Mouse (Mus musculus): ENCODE measurements around the gene 5730596B20Rik.
A peak's percentile ranks its signal among the peaks of the same experiment; 100 is the strongest.

Gene 5730596B20Rik

DNA sequence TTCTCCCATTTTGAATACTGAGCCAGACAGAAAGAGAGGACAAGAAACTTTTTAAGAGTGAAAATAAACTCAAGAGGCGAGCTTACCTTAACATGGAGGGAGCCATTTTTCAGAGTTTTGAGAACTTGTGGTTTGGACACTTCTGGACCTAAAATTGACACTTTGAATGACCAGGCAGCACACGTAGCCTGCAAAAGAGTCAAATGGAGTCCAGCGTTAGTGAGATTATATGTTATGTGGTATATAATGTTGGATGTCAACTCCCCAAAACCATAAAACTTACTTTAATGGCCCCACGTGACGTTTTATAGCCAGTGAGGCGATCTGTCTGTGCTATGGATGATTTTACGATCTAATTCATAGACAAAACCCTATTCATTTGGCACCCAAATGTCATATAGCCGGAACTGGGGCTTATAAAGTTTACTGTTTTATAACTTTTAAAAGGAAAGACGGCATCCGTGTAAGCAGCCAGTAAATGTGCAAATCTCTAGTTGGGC lies 23.5 kb downstream of the 5730596B20Rik start:
- DNase-seq = no peak

DNA sequence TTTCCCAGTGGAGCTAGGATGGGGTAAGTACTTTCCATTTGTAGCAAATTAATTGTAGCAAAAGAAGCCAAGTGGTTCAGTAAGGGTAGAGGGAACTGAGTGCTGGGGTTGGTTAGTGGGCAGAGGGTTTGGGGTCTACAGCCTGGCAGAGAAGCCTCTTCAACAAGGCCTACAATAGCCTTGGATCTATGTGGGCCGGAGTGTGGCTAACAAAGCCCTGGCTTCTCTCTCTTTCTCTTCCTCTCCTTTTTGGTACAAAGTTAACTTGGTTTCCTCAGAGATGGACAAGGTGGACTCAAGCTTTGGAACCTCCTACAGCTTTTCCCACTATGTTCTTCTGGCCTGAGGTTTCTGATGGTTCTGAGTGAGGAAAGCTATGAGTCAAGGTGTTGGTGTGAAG lies 24.0 kb downstream of the 5730596B20Rik start:
- no peak for DNase-seq

DNA sequence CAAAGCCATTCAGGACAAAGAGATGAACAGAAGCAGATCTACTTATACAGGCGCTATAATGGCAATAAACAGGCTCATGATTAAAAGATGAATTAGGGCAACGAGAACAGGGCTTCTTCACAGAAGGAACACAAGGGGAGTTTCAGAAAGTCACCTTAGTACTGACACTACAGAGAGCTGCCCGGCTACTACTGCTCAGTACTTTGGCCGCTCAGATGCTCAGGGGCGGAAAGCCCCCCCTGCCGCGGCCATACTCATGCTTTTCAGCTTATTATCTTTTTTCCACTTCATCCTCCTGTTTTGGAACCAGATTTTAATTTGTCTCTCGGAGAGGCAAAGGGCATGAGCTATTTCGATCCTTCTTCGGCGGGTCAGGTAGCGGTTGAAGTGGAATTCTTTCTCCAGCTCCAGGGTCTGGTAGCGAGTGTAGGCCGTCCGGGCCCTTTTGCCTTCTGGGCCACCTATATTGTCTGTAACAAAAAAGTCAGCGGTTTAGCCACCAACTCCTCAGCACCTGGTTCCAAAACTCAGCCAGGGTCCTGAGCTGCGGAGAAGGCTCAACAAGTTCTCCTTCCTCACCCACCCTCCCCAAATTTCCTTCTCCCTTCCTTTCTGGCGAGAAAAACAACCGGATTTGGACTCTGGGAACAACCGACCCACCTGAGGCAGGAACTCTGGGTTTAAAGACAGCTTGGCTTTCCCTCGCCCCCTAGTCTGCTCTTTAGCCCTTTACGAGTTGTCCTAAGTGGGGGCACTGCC lies 25.2 kb downstream of the 5730596B20Rik start:
- DNase-seq = no peak

DNA sequence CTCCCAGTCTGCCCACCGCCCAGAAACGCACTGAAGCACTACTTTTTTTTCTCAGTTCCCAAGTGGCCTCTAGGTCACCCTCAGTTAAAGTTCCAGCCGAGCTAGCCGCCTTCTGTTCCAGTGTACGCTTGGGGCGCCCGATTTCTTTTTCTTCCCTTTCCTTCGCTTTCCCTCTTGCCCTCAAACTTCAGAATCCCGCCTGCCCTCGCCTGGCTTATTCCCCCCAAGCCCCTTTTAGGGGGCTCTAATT lies 25.7 kb downstream of the 5730596B20Rik start:
- no peak for DNase-seq

DNA sequence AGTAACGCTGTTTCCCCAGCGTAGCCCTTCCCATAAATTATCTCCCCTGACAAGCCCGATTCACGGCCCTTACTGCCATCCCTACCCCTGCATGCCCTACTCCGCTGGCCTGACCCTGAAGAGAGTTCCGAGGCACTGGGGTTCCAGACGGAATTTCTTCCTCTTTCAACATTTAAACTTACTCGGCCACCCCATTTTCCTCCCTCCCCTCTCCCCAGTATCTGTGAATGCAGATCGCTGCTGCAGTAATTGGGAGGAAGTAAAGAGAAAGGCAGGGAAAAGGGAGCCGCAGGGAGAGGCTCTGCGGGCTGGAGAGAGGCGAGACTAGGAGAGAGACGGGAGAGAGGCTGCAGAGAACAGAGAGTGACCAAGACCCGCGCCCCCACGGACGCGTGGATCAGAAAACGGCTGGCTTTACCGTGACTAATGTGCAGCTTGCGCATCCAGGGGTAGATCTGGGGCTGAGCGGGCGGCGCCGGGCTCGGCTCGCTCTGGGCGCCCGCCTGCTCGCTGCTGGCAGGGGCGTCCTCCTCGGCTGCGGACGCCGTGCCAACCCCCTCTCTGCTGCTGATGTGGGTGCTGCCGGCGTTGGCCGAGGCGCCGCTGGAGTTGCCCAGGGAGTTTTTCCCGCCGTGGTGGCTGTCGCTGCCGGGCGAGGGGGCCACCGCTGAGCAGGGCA lies 26.2 kb downstream of the 5730596B20Rik start:
- DNase-seq = no peak

DNA sequence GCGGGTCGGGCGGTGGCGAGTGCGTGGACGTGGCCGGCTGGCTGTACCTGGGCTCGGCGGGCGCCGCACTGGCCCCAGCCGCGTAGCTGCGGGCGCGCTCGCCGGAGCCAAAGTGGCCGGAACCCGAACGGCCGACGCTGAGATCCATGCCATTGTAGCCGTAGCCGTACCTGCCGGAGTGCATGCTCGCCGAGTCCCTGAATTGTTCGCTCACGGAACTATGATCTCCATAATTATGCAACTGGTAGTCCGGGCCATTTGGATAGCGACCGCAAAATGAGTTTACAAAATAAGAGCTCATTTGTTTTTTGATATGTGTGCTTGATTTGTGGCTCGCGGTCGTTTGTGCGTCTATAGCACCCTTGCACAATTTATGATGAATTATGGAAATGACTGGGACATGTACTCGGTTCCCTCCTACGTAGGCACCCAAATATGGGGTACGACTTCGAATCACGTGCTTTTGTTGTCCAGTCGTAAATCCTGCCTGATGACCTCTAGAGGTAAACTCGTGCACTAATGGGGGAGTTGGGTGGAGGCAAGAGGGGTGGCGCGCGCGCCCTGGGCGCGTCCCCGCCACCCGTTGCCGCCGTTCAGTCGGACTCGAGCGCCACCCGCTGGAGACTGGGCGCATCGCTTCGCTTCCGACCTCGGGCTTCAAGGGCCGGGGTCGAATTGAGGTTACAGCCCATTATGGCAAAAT lies 26.9 kb downstream of the 5730596B20Rik start, which contains the start of gene Hoxa5:
Gene Hoxa5 (minus strand): TSS at position 538 of the 703 bp plus-strand sequence.
- no peak for DNase-seq

DNA sequence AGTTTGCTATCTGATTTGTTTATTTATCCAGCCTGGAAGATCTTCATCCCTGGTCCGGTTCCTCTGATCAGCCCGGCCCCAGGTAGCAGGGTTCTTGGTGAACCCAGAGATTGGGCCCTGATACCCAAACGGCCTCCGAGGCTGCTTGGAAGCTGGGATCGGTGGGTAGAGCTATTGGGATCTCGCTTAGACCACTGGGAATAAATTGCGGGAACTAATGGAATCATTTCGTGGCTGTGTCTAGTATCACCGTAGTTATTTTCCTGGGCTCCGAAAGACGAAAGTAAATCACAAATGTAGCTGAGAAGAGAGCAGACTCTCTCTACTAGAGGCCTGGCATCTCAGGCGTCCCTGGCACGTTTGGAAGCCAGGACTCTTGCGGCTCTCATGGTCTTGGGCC lies 27.9 kb downstream of the 5730596B20Rik start:
- DNase-seq = no peak

DNA sequence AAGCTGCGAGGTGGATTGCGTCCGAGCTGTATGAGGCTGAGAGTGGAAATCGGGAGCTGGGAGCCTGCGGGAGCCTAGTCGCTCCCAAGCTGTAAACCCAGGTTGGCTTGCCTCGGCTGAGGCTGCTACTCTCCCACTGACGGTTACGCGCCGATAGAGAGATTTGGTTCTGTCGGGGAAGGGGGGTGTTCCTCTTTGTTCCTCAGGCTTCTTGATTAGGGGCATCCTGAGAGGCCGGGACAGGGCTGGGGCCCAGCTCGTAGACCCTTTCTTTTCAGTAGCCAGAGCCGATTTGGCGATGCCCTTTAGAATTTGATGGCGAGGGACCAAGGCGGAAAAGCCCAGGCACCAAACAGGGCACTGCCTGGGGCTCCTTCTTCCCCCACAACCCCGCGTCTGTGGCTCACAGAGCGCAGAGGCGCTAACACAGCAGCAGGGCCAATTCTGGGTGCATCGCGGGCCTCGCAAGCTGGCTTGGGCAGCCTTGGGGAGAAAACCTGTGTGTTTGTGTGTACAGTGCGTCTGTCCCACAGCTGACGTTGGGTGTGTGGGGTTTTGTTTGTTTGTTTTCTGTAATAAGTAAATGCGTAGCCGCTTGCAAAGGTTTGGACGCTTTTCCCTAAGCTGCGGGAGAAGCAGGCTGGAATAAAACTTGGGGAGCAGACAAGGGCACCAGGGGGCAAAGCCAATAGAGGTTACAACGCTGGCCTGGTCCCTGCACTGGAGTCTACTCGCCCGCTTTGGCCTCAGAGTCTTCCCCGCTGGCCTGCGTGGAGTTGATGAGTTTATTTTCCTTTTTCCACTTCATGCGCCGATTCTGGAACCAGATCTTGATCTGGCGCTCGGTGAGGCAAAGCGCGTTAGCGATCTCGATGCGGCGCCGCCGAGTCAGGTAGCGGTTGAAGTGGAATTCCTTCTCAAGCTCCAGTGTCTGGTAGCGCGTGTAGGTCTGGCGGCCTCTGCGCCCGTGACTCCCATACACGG lies 28.6 kb downstream of the 5730596B20Rik start:
- no peak for DNase-seq

DNA sequence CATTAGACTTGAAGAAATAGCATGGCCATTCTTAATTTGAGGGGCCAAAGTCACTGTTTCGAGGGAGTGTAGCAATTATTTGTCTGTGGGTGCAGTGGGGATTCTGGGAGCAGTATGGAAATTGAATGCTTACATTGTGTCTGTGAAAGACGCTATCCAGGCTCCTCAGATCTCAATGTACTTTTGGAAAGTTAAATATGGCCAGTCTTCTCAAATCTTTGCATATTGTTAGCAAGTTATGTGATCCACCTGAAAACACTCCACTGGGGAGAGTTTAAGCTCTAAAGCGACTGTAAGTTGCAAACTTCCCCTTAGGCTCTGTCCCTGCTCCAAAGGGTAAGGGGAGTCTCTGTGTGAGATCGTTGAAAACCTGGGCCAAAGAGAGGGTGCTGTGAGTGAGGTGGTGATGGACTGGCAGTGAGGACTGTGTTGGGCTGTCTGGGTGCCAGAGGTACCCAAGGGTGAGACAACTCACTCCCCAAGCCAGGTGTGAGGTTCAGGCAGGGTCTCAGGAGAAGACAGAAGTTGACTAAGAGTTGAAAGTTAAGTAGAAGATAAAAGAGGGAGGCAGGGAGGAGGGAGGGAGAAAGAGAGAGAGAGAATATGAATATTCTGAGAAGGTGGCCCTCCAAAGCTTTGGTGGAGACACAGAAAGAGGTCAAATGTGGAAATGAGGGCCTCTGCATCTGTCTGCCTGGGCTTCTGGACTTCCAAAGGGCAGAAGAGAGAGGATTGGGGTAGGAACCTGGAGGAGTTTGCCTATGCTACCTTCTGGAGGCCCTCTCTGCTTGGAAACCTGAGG lies 29.8 kb downstream of the 5730596B20Rik start:
- DNase-seq = no peak

DNA sequence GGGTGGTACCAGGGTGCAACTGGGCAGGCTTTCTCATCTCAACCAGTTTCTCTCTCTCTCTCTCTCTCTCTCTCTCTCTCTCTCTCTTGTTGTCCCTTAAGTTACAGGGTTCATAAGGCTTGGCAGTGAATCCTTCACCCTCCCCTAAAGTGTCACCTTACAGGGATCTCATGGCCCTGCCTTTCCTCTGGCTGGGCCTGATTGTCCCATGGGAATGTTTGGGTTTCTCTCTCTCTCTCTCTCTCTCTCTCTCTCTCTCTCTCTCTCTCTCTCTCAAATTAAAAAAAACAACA lies 30.3 kb downstream of the 5730596B20Rik start:
- DNase-seq = no peak

DNA sequence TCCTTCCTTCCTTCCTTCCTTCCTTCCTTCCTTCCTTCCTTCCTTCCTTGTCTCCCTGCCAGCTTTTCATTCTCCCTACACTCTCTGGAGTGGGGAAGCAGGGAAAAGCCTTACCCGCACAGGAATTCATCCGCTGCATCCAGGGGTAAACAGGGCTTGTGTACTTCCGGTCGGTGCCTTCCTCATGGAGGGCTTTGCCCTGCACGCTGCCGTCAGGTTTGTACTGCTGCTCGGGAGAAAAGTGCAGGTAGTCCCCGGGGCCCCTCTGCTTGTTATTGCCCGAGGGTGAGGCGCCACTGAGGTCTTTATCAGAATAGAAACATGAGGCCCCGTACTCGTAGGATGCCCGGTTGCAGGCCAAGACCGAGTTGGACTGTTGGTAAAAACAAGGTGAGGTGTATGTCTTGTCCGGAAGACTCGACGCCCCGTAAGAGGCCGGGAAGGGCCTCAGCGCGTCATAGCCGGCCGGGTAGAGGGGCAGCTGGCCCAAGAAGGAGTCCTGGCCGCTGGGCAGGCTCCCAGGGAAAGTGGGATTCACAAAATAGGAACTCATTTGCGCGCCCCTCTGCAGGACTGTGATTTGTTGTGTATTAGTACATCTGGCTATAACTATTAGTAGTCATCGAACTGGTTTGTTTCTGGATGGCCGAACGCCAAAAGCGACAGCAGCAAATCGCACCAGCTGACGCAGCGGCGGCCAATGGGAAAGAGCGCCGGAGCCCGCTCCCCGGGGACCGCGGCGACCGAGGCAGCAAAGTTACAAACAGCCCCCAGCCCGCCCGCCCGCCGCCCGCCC lies 31.0 kb downstream of the 5730596B20Rik start, which contains the start of gene Hoxa6:
Gene Hoxa6 (minus strand): TSS at position 651 of the 796 bp plus-strand sequence.
- no peak for DNase-seq

DNA sequence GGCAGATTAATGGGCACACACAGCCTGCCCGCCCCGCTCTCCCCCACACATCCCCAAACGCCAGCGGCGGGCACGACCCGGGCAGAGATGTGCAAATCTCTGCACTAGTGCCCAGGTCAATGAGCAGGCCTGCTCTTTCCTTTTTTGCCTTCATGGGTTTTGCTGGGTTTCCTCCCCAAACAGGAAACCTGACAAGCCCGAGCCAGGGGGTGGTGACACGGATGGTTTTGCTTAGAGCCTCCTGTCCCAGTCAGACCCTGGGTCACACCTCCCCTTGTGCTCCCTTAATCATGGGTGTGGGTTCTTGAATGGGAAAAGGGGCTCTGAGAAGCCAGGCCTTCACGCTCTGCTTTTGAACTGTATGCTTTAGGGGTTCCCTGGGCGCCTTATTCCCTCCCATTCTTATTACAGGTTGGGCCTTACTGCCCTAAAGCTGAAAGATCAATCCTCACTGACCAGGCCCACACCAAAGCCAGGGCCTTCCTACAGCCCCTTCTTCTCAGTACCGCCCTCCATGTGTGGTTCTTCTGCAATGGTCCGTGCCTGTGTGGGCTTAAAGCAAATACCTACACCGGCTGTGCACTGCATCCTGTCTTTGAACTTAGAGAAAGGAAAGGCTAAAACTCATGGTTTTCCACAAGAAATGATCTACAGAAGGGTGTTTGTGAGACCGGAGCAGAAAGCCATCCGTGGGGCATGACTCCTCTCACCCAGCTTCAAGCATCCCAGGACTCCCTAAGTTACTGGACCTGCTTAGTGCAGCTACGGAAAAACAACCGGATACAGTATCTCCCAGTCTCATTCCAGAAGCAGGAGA lies 31.8 kb downstream of the 5730596B20Rik start:
- no peak for DNase-seq

DNA sequence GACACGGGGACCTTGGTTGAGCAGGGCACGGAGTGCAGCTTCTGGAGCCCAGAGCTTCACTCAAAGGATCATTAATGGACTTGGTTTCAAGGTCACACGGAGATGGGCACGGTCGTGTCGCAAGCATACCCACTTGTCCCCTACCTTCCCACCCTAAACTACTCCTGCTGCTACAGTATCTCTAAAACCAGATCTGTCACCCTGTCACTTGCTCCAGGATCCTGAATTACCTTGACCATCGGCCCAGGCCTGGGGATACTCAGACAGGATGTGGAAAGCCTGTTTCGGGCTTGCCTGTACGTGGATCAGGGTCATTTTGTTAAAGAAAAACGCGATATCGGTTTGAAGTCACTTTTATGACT lies 32.4 kb downstream of the 5730596B20Rik start:
- no peak for DNase-seq

DNA sequence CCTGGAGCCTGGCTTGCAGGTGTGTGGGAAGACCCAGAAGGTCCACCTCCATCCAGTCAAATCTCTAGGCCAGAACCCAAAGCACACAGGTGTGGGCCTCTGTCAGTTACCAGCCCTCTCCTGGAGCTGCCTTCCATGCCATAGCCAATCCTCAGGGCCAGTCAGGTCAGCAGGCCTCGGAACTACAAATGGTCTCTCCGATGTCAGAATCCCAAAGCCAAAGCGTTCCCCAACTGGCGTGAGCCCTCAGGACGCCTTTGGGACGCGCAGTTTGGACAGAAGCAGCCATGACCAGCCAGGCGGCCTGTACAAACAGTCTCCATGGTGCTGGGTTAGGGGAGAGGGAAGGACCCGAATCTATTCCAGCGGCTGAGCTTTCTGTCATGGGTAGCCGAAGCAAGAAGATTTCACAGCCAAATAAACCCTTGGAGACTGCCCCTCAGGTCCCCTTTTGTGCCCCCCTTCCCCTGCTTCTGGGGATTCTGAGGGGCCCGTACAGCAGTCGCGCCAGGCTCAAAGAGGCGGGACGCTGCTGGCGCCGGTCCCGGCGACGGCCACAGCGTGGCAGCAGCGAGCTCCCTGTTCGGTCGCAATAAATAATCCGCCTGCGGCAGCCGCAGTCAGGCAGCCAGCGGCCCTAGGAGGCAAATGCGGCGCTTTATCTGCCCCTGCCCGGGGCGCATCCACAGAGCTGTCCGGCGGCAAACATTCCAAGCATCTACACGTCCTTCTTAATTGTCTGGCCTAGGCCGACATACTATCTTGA lies 34.1 kb downstream of the 5730596B20Rik start:
- DNase-seq = peak; percentile 58

DNA sequence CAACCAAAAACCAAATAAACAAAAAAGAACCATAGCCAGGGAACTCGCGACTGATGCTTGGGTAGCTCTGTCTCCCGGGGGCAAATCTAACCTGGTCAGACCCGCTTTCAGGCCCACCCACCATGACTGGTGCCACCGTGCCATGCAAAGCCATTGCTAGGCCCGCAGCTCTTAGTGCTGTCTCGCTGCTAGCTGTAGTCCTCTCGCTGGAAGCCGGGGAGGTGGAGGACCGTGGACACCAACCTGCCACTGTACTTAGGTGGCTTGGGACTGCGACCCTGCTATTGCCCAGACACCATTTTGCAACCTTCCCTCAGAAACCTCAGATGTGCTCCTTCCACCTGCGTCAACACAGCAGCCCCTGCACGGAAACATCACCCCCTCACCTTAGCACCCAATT lies 34.7 kb downstream of the 5730596B20Rik start:
- no peak for DNase-seq

DNA sequence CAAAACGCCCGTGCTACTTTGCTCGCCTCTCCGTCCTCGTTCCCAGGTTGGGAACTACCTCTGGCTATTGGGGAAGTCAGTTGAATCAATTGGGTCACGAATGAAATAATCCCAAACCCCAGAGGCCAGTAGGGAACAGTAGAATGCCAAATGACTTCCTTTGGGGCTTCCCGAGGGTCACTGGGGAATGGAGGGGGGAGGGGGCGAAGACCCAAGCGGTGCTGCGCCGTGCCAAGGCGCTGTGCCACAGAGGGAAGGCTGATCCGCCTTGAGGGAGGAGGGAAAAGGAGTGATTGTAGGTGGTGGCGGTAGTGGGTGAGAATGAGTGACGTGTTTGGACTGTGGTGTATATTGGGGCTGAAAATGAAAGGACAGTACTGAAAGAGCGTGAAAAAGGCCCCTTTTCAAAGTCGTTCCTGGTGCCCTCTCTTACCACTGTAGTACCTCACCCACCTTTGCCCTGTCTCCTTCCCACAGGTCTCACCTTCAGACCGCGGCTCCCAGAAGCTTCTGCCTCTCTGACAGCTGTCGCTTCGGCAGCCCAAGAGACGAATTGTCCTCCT lies 35.3 kb downstream of the 5730596B20Rik start:
- no peak for DNase-seq

DNA sequence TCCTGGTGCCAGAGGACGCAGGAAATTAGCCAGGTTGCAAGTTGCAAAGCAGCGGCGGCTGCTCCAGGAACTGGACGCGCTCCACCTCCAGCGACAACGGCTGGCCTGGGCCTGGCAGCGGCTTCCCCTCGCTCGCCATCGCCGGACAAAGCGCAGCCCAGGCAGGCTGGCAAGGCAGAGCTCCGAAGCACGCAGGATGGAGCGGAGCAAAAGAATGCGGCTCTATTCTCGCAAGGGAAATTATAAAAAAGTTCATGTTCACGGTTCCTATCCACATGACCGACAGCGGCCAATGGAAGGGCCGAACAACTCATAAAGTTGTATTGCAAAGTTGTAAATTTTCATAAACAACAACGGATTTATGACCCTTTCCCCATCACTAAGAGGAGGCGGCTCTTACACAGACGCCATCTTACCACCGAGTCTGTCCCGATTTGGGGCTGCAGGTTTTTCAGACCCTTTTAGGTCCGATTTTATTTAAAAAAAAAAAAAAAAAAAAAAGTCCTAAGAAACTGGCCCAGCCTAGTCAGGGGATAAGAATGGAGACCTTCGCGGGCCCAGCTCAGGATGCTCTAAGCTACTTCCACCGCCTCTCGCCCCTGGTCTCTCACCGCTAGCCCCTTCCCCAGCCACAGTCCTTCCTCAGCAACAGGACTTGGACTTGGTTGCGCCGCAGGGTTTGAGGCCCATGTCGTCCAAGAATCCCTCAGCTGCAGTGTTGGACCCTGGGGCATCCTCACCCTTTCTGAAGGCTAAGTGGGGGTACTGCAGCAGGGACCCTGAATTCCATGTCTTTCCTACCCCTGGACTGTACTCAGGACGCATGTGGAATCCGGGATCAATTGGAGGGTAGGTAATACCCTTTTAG lies 36.1 kb downstream of the 5730596B20Rik start, which contains the start of the genes Hoxa3 and Gm28308:
Gene Hoxa3 (minus strand): TSS at position 218 of the 868 bp plus-strand sequence.
Gene Gm28308 (minus strand): TSS at position 221 of the 868 bp plus-strand sequence.
- DNase-seq = no peak

DNA sequence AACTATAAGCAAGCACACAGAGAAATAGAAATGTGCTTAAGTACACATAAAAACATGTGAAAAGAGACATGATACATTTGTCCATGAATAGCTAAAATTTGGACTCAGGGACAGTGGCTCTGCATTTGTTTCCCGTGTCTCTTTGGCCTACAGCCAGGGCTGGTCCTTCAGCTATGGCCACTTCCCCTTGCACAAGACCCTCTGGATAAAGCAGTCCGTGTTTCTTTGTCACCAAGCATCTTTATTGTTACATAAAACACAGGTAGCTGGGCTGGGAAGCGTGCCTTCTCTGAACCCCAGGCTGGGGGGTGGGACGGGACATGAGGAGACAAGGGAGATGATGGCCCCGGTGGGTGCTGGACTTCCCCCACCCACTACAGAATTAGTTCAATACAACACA lies 37.0 kb downstream of the 5730596B20Rik start:
- DNase-seq = no peak

Data from right cerebral cortex, postnatal 14 days (tissue).